Mouse (Mus musculus) myocyte (in vitro differentiated cells): ENCODE measurements around the gene Hist1h2ak. TPM values are rescaled to one million over a fixed set of nuclear protein-coding genes. Genes with fewer than 3 reads are reported as not detected.
"Not testable (repeated sequence)": the region's sequence is repeated elsewhere in the genome, so short reads cannot be mapped to it uniquely, and the experiment has no call there.

Source experiments
- H3K27me3 ChIP-seq: one replicate; pipeline ENCODE4 v1.6.1; 2011; ENCODE audit not compliant: control insufficient read depth, insufficient read depth, insufficient read length
- H3K36me3 ChIP-seq: one replicate; pipeline ENCODE4 v1.6.1; 2011; ENCODE audit not compliant: control insufficient read depth, insufficient read depth
- H3K4me2 ChIP-seq: one replicate; pipeline ENCODE4 v1.6.1; 2011; ENCODE audit warnings: low read depth, control low read depth
- H3K4me3 ChIP-seq: one replicate; pipeline ENCODE4 v1.5.1; 2011; ENCODE audit warnings: mild to moderate bottlenecking, control low read depth, moderate library complexity
- H3K79me2 ChIP-seq: one replicate; pipeline ENCODE4 v1.6.1; 2011; ENCODE audit not compliant: control insufficient read depth, insufficient read depth
- H3ac ChIP-seq: one replicate; pipeline ENCODE4 v1.6.1; 2011; ENCODE audit not compliant: control insufficient read depth, insufficient read length
- CEBPB ChIP-seq: IDR thresholded peaks from 2 replicates; pipeline ENCODE4 v1.6.1; 2011; ENCODE audit warnings: mild to moderate bottlenecking, moderate library complexity; ENCODE audit not compliant: poor library complexity, insufficient read depth, severe bottlenecking
- E2F4 ChIP-seq: IDR thresholded peaks from one replicate; pipeline ENCODE4 v1.6.1; 2011; ENCODE audit warnings: mild to moderate bottlenecking, control low read depth, moderate library complexity; ENCODE audit not compliant: insufficient read depth
- MAX ChIP-seq: IDR thresholded peaks from one replicate; pipeline ENCODE4 v1.6.1; 2011; ENCODE audit warnings: low read depth, mild to moderate bottlenecking, control low read depth
- MYOD1 ChIP-seq, 3 experiments: IDR thresholded peaks; one replicate each; pipeline ENCODE4 v1.6.1; 2011; ENCODE audit warnings: control low read depth in 2 of 3, low read depth in 2 of 3, mild to moderate bottlenecking in 2 of 3, moderate library complexity in 1 of 3; ENCODE audit not compliant: insufficient read length in 2 of 3, control insufficient read depth in 1 of 3
- MYOG ChIP-seq, 3 experiments: IDR thresholded peaks; one replicate each; pipeline ENCODE4 v1.6.1; 2011; ENCODE audit warnings: control low read depth in 2 of 3, low read depth in 2 of 3, mild to moderate bottlenecking in 2 of 3; ENCODE audit not compliant: insufficient read length in 2 of 3, control insufficient read depth in 1 of 3, insufficient read depth in 1 of 3
- POLR2A ChIP-seq: IDR thresholded peaks from one replicate; pipeline ENCODE4 v1.6.1; 2011; ENCODE audit warnings: low read depth, mild to moderate bottlenecking, control low read depth, moderate library complexity; ENCODE audit not compliant: insufficient read length
- POLR2AphosphoS2 ChIP-seq: IDR thresholded peaks from one replicate; pipeline ENCODE4 v1.6.1; 2011; ENCODE audit warnings: low read depth, control low read depth; ENCODE audit not compliant: insufficient read length
- REST ChIP-seq: IDR thresholded peaks from one replicate; pipeline ENCODE4 v1.6.1; 2011; ENCODE audit warnings: mild to moderate bottlenecking, control low read depth, moderate library complexity; ENCODE audit not compliant: insufficient read depth, insufficient read length
- SRF ChIP-seq: IDR thresholded peaks from one replicate; pipeline ENCODE4 v1.6.1; 2011; ENCODE audit warnings: low read depth; ENCODE audit not compliant: control insufficient read depth, insufficient read length
- TCF12 ChIP-seq: IDR thresholded peaks from one replicate; pipeline ENCODE4 v1.6.1; 2011; ENCODE audit warnings: mild to moderate bottlenecking, control low read depth; ENCODE audit not compliant: poor library complexity, insufficient read depth, severe bottlenecking
- TCF3 ChIP-seq: IDR thresholded peaks from one replicate; pipeline ENCODE4 v1.6.1; 2011; ENCODE audit warnings: low read depth, control low read depth; ENCODE audit not compliant: insufficient read length
- USF1 ChIP-seq: IDR thresholded peaks from one replicate; pipeline ENCODE4 v1.6.1; 2011; ENCODE audit warnings: low read depth, mild to moderate bottlenecking, control low read depth, moderate library complexity
- polyA plus RNA-seq: library from polyadenylated mRNA; unstranded; fragments of >200 nt; fragmentation: generic; extraction: Trizol; gene quantifications from one replicate; pipeline ENCODE4 v1.2.1, GENCODE M21; 2012; ENCODE audit warnings: missing spikeins

Gene Hist1h2ak
- polyA plus RNA-seq, 1 experiment: 2.3 TPM

- TF ChIP-seq TCF3 (no peak), USF1 (no peak), MYOD1 (IDR thresholded peaks at IDR 0.05; ENCODE audit: control insufficient read depth in 1 of 3, insufficient read length in 2 of 3, low read depth in 2 of 3) (no peak), POLR2A (no peak), CEBPB (no peak), POLR2AphosphoS2 (no peak), REST (no peak), MAX (no peak)
- Histone ChIP-seq H3K36me3 (no peaks in the 10 kb centered on the region), H3K4me3 (peak overlapping the region; percentile 12), H3K79me2 (no peaks in the 10 kb centered on the region), H3K4me2 (peak overlapping the region; percentile 70), H3ac (no peak overlapping the region), H3K27me3 (no peaks in the 10 kb centered on the region)
These were observed 34.4 kb upstream of the Hist1h2ak start for GRCm38 (mm10) chr13:21787760-21788593.

GRCm38 (mm10) chr13:21786899-21787629 is 33.4 kb upstream of the Hist1h2ak start, which contains the start of the genes Hist1h2an and Hist1h2bp:
Hist1h2an (minus strand) TSS chr13:21787218.
Hist1h2bp (plus strand) TSS chr13:21787461.
- H3K27me3 ChIP-seq, H3ac ChIP-seq, H3K79me2 ChIP-seq, H3K36me3 ChIP-seq: not testable (repeated sequence)
- peak within 1 kb of the TSS; percentile 12 for H3K4me3 ChIP-seq
- TF ChIP-seq POLR2AphosphoS2 (peak; percentile 78), POLR2A (peak; percentile 67), E2F4 (peak; percentile 87)
- H3K4me2 ChIP-seq: peak within 1 kb of the TSS; percentile 71

DNA sequence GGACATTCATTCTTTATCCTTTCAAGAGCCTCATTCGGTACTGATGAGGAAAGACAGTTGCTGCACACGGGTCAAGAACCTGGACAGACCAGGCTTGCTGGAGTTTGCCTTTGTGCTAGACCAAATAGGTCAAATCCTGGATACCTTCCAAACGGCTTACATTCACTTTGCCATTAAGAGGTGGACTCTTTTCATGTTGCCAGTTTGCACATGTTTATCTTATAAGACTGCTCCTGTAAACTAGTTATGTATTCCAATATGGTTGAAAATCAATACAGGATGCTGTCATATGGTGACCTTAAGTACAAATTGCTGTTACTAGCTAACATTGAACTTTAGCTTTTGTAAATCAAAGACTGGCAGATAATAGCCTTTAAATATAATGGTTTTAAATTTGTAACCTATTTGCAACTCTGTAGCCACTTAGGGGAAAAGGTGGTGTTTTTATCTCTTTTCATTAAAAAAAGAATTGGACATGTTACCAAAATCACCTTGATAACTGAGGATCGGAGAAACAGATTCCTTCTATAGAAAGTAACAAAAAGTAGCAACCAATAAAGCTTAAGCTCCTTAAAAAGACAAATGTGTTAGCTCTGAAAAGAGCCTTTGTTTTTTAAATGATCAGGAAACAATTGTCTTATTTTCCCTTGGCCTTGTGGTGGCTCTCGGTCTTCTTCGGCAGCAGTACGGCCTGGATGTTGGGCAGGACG is 32.7 kb upstream of the Hist1h2ak start:
- Histone ChIP-seq H3K36me3 (no peaks in the 10 kb centered on the region), H3K27me3 (no peaks in the 10 kb centered on the region), H3K79me2 (no peaks in the 10 kb centered on the region), H3K4me2 (peak overlapping the region; percentile 68), H3K4me3 (peak overlapping the region; percentile 12), H3ac (no peak overlapping the region)
- peak; percentile 88 for TF ChIP-seq POLR2AphosphoS2
- TF ChIP-seq TCF3: no peak
- TF ChIP-seq POLR2A: peak; percentile 58
- TF ChIP-seq MAX: no peak
- no peak for TF ChIP-seq USF1

GRCm38 (mm10) chr13:21784311-21784710 is 30.7 kb upstream of the Hist1h2ak start:
- H3ac ChIP-seq: no peak overlapping the region
- peak overlapping the region; percentile 85 for H3K4me2 ChIP-seq
- H3K27me3 ChIP-seq: no peaks in the 10 kb centered on the region
- no peaks in the 10 kb centered on the region for H3K79me2 ChIP-seq
- H3K4me3 ChIP-seq: peak overlapping the region; percentile 18
- TF ChIP-seq USF1 (no peak), CEBPB (no peak), POLR2A (no peak), MYOG (IDR thresholded peaks at IDR 0.05; ENCODE audit: control insufficient read depth in 1 of 3, insufficient read depth in 1 of 3, insufficient read length in 2 of 3, low read depth in 2 of 3) (no peak), SRF (no peak), REST (no peak), TCF3 (no peak)
- H3K36me3 ChIP-seq: no peaks in the 10 kb centered on the region

- no peak overlapping the region for H3ac ChIP-seq
- peak overlapping the region; percentile 85 for H3K4me2 ChIP-seq
- no peak for TF ChIP-seq TCF12
- TF ChIP-seq CEBPB: 0 out of 2 replicates have a peak, but pooled peaks have one; percentile 5
- no peaks in the 10 kb centered on the region for H3K36me3 ChIP-seq
- no peaks in the 10 kb centered on the region for H3K27me3 ChIP-seq
- H3K79me2 ChIP-seq: no peaks in the 10 kb centered on the region
- peak overlapping the region; percentile 18 for H3K4me3 ChIP-seq
These were observed 30.1 kb upstream of the Hist1h2ak start for GRCm38 (mm10) chr13:21783734-21784161.
